25 mouse cellular contexts compared by ENCODE assay signal in the genomic region with DNA sequence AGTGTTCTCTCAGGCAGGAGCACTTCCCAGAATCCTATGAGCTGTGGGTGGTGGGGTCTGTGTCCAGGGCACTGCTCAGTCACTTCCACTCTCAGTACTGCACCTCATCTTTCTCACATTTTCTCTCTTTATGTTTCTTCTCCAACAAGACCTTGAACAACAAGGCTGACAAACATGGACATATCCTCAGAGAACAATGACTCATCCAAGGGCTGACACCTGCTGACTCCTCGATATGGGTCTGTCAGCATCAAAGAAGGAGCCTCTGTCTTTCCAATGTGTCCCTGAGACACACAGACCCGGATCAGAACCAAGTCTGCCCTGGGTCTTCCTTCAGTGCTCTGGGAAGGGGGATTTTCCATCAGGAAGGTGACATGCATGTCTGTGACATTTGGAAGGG. TPM values are rescaled to one million over a fixed set of nuclear protein-coding genes. Genes with fewer than 3 reads are reported as not detected.
"Had no signal": no experiment of that assay in that cellular context is flagged by ENCODE, and none has a peak within 500 bp of the region (broad histone marks: within the 10 kb centered on the region; RNA-seq: fewer than 3 reads in every experiment).

A gene (minus strand): TSS at position 101 of the 400 bp plus-strand sequence.

- H3K9ac ChIP-seq: neural tube, embryonic 13.5 days; neural tube, embryonic 15.5 days; stomach, embryonic 15.5 days had no signal

- H3K27ac ChIP-seq: neural tube, embryonic 13.5 days; neural tube, embryonic 15.5 days; stomach, embryonic 15.5 days; stomach, postnatal 0 days had no signal

- H3K4me1 ChIP-seq: neural tube, embryonic 13.5 days; neural tube, embryonic 15.5 days; stomach, embryonic 15.5 days had no signal

- H3K27me3 ChIP-seq: neural tube, embryonic 13.5 days; neural tube, embryonic 15.5 days; stomach, embryonic 15.5 days had no signal

- H3K36me3 ChIP-seq: neural tube, embryonic 13.5 days; neural tube, embryonic 15.5 days; stomach, embryonic 15.5 days had no signal

- H3K9me3 ChIP-seq: neural tube, embryonic 13.5 days; neural tube, embryonic 15.5 days; stomach, embryonic 15.5 days had no signal

- DNase-seq: retina, postnatal 1 day; right cerebral cortex, adult 18-20 months; right cerebral cortex, postnatal 14 days; right cerebral cortex, postnatal 25 days; right cerebral cortex, postnatal 4 days; spleen, adult 18-20 months; thymus, adult 18-20 months; thymus, adult 2 months; thymus, postnatal 14 days; thymus, postnatal 25 days; thymus, postnatal 36 days; thymus, postnatal 4 days had no signal

- H3K4me3 ChIP-seq: neural tube, embryonic 13.5 days; neural tube, embryonic 15.5 days; stomach, embryonic 15.5 days had no signal

- H3K4me2 ChIP-seq: neural tube, embryonic 13.5 days; neural tube, embryonic 15.5 days; stomach, embryonic 15.5 days had no signal

RNA-seq across cellular contexts. Expression of the gene that starts here (rescaled TPM):
- total RNA-seq: neutrophil, adult 5-6 weeks had no signal
- polyA plus RNA-seq: neural tube, embryonic 13.5 days; neural tube, embryonic 14.5 days; neural tube, embryonic 15.5 days; small intestine, adult 2 months; spleen, adult 2 months; stomach, embryonic 14.5 days; stomach, embryonic 15.5 days; stomach, embryonic 16.5 days; stomach, postnatal 0 days; testis, adult 2 months; thymus, postnatal 0 days; urinary bladder, adult 2 months had no signal
